Mouse (Mus musculus) A20 (cell line): ENCODE results near the gene Cbx3.
"Not testable (repeated sequence)": the region's sequence is repeated elsewhere in the genome, so short reads cannot be mapped to it uniquely, and the experiment has no call there.

ENCODE experiments used
- DNase-seq: peaks from one replicate; pipeline ENCODE4 v3.0.0-alpha.2; 2011; ENCODE audit warnings: low read depth, low spot score

Gene Cbx3

GRCm38 (mm10) chr6:51469715-51470310, 347 bp upstream of the Cbx3 start, which contains the start of gene Hnrnpa2b1:
Gene Hnrnpa2b1 (minus strand): TSS chr6:51469894.
- DNase-seq: peak; percentile 100

- DNase-seq: no peak
Measured at GRCm38 (mm10) chr6:51471179-51471505, 982 bp downstream of the Cbx3 start.

GRCm38 (mm10) chr6:51471782-51472181, 1.6 kb downstream of the Cbx3 start:
- DNase-seq: no peak

DNA sequence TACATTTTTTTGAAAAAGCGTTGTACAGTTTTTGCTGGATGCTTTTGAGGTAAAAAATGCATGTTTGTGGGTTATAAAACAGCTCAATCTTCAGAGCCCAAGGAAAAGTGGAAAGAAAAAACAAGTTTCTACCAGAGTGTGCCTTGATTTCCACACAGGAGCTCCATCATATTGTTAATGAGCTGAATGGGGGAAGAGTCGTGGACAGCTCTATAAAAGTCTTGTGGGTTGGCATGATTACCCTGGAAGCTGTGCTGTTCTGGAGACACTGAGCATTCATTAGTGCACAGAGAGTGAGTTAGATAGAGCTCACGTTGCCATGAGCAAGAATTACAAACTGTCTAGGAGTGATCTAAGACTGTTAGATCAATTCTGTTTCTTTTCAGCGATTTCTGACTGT, 2.1 kb downstream of the Cbx3 start:
- no peak for DNase-seq

GRCm38 (mm10) chr6:51479136-51479731, 9.1 kb downstream of the Cbx3 start:
- no peak for DNase-seq

DNA sequence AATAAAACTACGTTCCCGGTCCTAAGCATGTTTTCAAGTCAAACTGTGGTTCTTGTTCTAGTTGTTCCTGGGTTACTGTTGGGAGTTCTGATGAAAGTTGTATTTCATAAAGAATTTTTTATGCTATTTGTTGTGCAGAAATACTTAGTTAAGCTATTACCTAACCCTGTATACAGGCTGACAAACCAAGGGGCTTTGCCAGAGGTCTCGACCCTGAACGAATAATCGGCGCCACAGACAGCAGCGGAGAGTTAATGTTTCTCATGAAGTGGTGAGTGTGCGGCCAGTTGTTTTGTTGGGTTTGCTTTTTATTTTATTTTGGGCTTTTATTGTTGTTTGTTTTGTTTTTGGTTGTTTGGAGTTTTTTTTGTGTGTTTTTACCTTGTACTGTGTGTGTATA, 11.4 kb downstream of the Cbx3 start:
- DNase-seq: no peak

DNA sequence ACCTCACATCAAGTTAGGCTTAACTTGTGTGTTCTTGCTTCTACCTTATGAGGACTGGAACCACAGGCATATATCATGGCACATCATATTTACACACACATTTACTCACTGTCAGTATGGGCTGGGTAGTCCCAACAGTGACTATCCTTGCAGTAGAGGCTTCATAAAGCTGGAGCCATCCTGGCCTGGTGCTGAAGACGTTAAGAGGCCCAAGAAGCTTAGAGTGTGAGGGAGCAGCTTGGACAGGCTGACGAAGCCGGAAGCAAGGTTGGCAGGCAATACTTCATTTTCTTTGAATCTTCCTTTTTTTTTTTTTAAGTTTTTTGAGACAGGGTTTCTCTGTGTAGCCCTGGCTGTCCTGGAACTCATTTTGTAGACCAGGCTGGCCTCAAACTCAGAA, 13.7 kb downstream of the Cbx3 start:
- no peak for DNase-seq

DNA sequence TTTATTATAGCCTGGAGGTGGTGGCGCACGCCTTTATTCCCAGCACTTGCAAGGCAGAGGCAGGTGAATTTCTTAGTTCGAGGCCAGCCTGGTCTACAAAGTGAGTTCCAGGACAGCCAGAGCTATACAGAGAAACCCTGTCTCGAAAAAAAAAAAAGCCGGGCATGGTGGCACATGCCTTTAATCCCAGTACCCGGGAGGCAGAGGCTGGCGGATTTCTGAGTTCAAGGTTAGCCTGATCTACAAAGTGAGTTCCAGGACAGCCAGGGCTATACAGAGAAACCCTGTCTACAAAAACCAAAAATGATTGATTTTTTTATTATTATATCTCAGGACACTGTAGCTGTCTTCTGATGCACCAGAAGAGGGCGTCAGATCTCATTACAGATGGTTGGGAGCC, 14.4 kb downstream of the Cbx3 start:
- DNase-seq: not testable (repeated sequence)

DNA sequence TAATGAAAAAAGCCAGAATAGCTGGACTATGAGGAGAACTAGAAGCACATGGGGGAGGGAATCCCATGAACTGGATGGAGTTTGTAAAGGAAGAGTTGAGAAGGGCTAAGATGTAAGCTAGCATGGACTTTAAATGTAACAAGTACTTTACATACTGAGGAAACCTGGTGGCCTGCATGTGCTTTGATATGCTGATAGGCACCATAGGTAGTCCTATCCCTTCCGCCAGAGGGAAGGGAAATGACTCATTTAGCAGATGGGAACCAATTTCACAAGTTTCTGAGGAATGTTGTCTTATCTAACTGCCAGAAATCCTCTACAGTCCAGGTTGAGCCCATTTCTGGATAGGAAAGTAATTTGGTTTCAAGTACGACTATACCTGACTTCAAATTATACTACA, 15.5 kb downstream of the Cbx3 start:
- DNase-seq: no peak

GRCm38 (mm10) chr6:51486076-51486710, 16.0 kb downstream of the Cbx3 start:
- DNase-seq: no peak

GRCm38 (mm10) chr6:51486731-51487130, 16.6 kb downstream of the Cbx3 start:
- no peak for DNase-seq

- no peak for DNase-seq
Measured at GRCm38 (mm10) chr6:51489787-51490186, 19.6 kb downstream of the Cbx3 start.

- no peak for DNase-seq
Measured at GRCm38 (mm10) chr6:51497321-51498111, 27.4 kb downstream of the Cbx3 start.

- no peak for DNase-seq
Measured at GRCm38 (mm10) chr6:51505671-51506070, 35.5 kb downstream of the Cbx3 start.

GRCm38 (mm10) chr6:51507556-51507955, 37.4 kb downstream of the Cbx3 start:
- DNase-seq: no peak

GRCm38 (mm10) chr6:51508750-51509648, 38.8 kb downstream of the Cbx3 start:
- peak; percentile 90 for DNase-seq

DNA sequence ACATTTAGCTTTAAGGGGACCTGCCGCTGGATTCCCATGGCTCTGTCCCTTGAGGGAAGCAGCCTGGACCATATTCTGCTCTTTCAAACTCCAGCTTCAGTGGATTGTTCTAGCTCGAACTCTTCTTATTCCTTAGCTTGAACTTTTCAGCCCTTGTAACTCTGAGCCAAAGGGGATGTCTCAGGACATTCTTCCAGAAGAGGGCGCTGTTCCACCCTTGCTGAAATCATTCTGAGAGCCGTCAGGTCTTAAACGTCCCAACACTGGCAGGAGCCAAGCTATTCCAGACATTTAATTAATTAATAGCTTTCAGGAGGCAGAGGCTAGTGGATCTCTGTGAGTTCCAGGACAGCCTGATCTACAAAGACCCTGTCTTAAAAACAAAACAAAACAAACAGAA, 39.9 kb downstream of the Cbx3 start:
- DNase-seq: peak; percentile 80

GRCm38 (mm10) chr6:51510946-51511345, 40.8 kb downstream of the Cbx3 start:
- no peak for DNase-seq

DNA sequence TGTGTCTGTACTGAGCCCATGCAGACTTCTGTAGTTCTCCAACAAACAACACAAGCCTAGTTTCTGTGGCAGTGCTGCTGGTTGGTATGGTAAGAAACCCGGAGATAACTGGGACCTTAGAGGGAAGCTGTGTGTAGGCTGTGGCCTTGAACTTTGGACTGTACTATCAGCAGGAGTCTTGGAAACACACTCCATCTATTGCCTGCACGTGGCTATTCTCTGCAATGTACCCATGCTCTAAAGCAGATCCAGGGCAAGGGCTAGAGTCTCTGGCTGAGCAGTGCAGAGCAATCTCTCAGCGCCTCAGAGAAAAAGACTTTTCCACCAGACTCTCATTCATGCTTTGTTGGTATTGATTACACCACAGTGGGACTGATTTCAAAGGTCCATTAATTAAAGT, 43.6 kb downstream of the Cbx3 start:
- no peak for DNase-seq

- no peak for DNase-seq
Measured at GRCm38 (mm10) chr6:51514860-51515259, 44.7 kb downstream of the Cbx3 start.

DNA sequence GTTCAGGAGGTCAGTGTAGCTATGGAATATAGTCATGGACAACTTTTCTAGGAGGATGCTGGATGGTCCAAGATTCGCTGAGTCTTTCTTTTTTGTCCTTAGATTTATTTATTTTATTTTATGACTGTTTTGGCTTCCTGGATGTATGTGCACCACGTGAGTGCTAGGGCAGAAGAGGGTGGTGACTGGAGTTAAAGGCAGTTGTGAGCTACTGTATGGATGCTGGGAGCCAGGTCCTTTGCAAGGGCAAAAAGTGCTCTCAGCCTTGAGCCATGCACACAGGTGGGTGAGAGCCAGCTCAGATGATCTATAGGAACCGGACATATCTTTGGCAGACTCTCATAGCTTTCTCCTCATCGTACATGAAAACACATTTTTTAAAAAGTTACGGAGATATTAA, 53.1 kb downstream of the Cbx3 start:
- DNase-seq: peak; percentile 38
